Mouse (Mus musculus): ENCODE measurements at regions not wholly inside any gene's neighbourhood (a gene's known extent, or its start where the extent isn't known, plus 50 kb on each side); places are given as distances from the start of the nearest gene placed in this dataset.
A peak's percentile ranks its signal among the peaks of the same experiment; 100 is the strongest.
"Not testable (repeated sequence)": the region's sequence is repeated elsewhere in the genome, so short reads cannot be mapped to it uniquely, and the experiment has no call there.

DNA sequence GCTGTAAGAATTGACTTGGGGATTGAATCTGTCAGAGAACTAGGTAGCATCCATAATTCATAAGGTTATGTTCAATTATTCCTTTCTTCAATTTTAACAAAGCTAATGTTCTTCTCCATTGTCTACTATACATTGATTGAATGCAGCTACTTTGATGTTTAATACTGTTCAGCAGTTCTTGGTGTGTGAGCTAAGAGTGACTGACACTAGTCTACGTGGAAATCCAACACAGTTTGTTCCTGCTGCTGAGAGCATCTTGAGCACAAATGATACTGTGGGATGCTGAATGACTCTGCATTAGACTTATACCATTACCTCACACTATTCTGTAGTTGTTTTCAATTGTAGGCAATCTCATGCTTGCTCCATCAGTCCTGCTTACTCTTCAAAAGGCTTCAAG, 249.4 kb upstream of the Akr1e1 start:
- no peak for TF ChIP-seq CTCF (IDR thresholded peaks at IDR 0.05)
- no peak overlapping the region for H3K4me3 ChIP-seq
- DNase-seq (ENCODE audit: extremely low spot score in 1 of 2, low spot score in 2 of 2) = no peak
- intact Hi-C loops (cut with DNase I) = no loop called here
- no peak overlapping the region for H3K27ac ChIP-seq

GRCm38 (mm10) chr13:4839481-4839880, 230.5 kb upstream of the Akr1e1 start:
- DNase-seq (ENCODE audit: extremely low spot score in 1 of 2, low spot score in 2 of 2); intact Hi-C loops (cut with DNase I); H3K4me3 ChIP-seq; H3K27ac ChIP-seq: not testable (repeated sequence)

DNA sequence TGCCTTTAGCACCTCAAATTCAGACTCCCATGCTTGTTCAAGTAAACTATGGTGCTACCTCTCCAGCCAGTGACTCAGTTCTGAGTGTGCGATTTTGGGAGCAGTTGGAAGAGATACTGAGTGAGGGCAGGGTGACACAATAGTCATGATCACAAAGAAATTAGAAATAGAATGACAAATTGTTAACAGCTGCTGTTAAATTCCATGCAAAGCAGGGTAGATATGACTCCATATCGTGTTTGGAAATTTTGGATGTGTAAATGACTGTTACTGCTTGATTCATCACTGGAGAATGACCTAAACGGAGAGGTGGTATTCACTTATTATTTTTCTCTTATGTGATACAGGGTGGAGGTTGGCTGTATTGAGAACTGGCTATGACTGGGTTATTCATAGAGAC, 217.8 kb upstream of the Akr1e1 start:
- H3K27ac ChIP-seq = no peak overlapping the region
- no peak for DNase-seq (ENCODE audit: extremely low spot score in 1 of 2, low spot score in 2 of 2)
- H3K4me3 ChIP-seq = no peak overlapping the region
- no peak for TF ChIP-seq CTCF (IDR thresholded peaks at IDR 0.05)
- intact Hi-C loops (cut with DNase I) = no loop called here

GRCm38 (mm10) chr13:4825749-4826148, 216.8 kb upstream of the Akr1e1 start:
- H3K27ac ChIP-seq; intact Hi-C loops (cut with DNase I); DNase-seq (ENCODE audit: extremely low spot score in 1 of 2, low spot score in 2 of 2); H3K4me3 ChIP-seq: not testable (repeated sequence)

DNA sequence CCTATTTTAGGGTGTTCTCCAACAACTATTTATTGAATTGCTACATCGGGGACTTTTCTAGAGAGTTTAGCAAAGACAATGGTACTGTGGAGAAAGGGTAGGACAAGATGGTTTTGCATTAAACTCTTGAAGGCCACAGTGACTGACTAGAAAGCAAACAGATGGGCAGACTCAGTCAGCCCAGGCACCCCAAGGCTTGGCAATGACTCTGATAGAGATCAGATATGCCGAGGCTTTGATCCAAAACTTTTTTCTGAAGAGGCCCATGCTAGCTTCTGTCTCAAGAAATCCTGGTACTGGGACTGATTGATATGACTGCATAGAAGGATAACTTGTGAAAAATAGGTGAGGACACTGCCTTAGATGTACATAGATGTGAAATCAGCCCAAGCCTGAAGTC, 197.9 kb upstream of the Akr1e1 start:
- no peak overlapping the region for H3K4me3 ChIP-seq
- TF ChIP-seq CTCF (IDR thresholded peaks at IDR 0.05) = no peak
- intact Hi-C loops (cut with DNase I) = no loop called here
- no peak for DNase-seq (ENCODE audit: extremely low spot score in 1 of 2, low spot score in 2 of 2)
- no peak overlapping the region for H3K27ac ChIP-seq

GRCm38 (mm10) chr13:4800666-4801065, 191.7 kb upstream of the Akr1e1 start:
- no peak for TF ChIP-seq CTCF (IDR thresholded peaks at IDR 0.05)
- no peak overlapping the region for H3K27ac ChIP-seq
- intact Hi-C loops (cut with DNase I) = no loop called here
- DNase-seq (ENCODE audit: extremely low spot score in 1 of 2, low spot score in 2 of 2) = no peak
- H3K4me3 ChIP-seq = no peak overlapping the region

GRCm38 (mm10) chr13:4791139-4791538, 182.2 kb upstream of the Akr1e1 start:
- no peak overlapping the region for H3K4me3 ChIP-seq
- no peak overlapping the region for H3K27ac ChIP-seq
- intact Hi-C loops (cut with DNase I) = no loop called here
- no peak for TF ChIP-seq CTCF (IDR thresholded peaks at IDR 0.05)
- no peak for DNase-seq (ENCODE audit: extremely low spot score in 1 of 2, low spot score in 2 of 2)

DNA sequence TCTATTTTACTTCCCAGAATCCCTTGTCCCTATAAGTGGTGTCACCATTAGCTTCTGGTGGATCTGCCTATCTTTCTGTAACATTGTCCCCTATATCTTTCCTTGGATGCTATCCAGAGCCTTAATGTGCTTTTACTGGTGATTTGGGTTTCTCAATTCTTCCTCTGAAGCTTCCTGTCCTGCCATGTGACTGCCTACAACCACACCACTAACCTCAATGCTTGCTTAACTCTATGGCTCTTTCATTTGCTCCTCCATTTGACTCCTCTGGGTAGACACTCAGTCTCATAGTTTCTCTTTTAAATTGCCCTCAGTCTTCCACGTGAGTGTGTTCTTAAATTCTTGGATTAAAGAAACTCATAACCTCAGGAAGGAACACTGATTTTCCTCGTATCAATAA, 181.4 kb upstream of the Akr1e1 start:
- H3K27ac ChIP-seq = no peak overlapping the region
- no peak for TF ChIP-seq CTCF (IDR thresholded peaks at IDR 0.05)
- DNase-seq (ENCODE audit: extremely low spot score in 1 of 2, low spot score in 2 of 2) = no peak
- H3K4me3 ChIP-seq = no peak overlapping the region
- intact Hi-C loops (cut with DNase I) = no loop called here

DNA sequence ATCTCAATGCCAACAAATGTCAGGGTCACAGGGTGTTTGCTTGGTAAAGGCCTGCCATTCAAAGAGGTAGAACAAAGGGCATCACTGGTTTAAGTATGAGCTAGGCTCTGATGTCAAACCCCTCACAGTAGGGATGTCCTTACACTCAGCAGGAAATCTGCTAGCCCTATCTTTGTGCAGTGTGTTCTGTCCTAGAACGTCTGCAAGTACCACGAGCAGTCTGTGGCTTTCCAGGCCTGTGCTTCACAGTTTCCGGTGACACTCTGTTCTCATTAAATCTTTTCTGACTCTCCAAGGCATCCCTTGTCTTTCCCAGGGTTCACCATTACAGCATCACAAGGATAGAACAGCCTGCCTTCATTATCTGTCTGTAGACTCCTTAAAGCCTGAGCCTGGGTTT, 174.3 kb upstream of the Akr1e1 start:
- DNase-seq (ENCODE audit: extremely low spot score in 1 of 2, low spot score in 2 of 2) = no peak
- TF ChIP-seq CTCF (IDR thresholded peaks at IDR 0.05) = no peak
- H3K27ac ChIP-seq = no peak overlapping the region
- H3K4me3 ChIP-seq = no peak overlapping the region
- intact Hi-C loops (cut with DNase I) = no loop called here

GRCm38 (mm10) chr13:4778264-4778823, 169.4 kb upstream of the Akr1e1 start:
- H3K4me3 ChIP-seq; DNase-seq (ENCODE audit: extremely low spot score in 1 of 2, low spot score in 2 of 2); H3K27ac ChIP-seq: not testable (repeated sequence)
- intact Hi-C loops (cut with DNase I) = loop anchor here (10.0 kb wide), 2 partner anchors 1416 to 1756 kb away; no protein-coding TSS in a partner anchor

DNA sequence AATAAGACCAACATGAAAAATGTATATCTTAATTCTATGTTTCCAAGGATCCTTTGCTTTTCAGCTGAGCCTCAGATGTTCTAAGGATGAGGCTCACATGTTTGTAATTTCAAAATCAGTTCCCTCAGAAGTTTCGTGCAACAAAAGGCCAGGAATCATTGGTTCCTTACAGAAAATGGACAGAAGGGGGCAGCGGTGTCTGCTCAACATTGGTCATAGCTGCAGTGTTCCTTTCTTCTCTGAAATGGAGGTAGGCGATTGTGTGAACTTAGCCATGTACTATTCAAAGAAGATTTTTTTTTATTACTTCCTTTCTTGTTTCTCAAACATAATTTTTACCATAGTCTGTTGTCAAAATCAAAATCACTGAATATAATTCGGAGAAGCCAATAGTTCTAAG, 167.9 kb upstream of the Akr1e1 start:
- Histone ChIP-seq H3K4me3 (no peak overlapping the region), H3K27ac (no peak overlapping the region)
- peak; percentile 64 for TF ChIP-seq CTCF (IDR thresholded peaks at IDR 0.05)
- peak; percentile 14 to 44 for DNase-seq (ENCODE audit: extremely low spot score in 1 of 2, low spot score in 2 of 2)
- intact Hi-C loops (cut with DNase I) = loop anchor here (2.0 to 10.0 kb wide), 3 partner anchors 1418 to 1758 kb away; no protein-coding TSS in a partner anchor

GRCm38 (mm10) chr13:4772324-4772723, 163.3 kb upstream of the Akr1e1 start:
- Histone ChIP-seq H3K4me3 (no peak overlapping the region), H3K27ac (no peak overlapping the region)
- no peak for TF ChIP-seq CTCF (IDR thresholded peaks at IDR 0.05)
- intact Hi-C loops (cut with DNase I) = loop anchor here (5.0 to 10.0 kb wide), 4 partner anchors 105 to 1762 kb away; partner anchors contain the start of gene Klf6
- DNase-seq (ENCODE audit: extremely low spot score in 1 of 2, low spot score in 2 of 2) = no peak

All from left cerebral cortex, adult 2 months (tissue).